Mouse (Mus musculus) erythroblast, embryonic 14.5 days (primary cell): ENCODE data around the gene Barhl2.

Experiments
- GATA1 ChIP-seq: IDR thresholded peaks from 2 replicates; pipeline ENCODE4 v1.6.1; 2012; ENCODE audit warnings: low read length, inconsistent platforms, mixed read lengths
- TAL1 ChIP-seq: IDR thresholded peaks from 3 replicates; pipeline ENCODE4 v1.6.1; 2012; ENCODE audit warnings: low read length, inconsistent platforms, mixed read lengths

- no peak for TF ChIP-seq GATA1
- TF ChIP-seq TAL1, result no peak
Measured at GRCm38 (mm10) chr5:106455984-106456383, 2.0 kb downstream of the Barhl2 start.
